Mouse (Mus musculus) lung, embryonic 15.5 days (tissue): ENCODE data around the gene Veph1. TPM values are rescaled to one million over a fixed set of nuclear protein-coding genes. Genes with fewer than 3 reads are reported as not detected.

Experiments used
- ATAC-seq: fragments of 200-750 bp; cut with Nextera tagmentation; 2 replicates; pipeline ENCODE4 v1.8.0; 2017; ENCODE audit warnings: moderate number of reproducible peaks, borderline replicate concordance; ENCODE audit not compliant: low FRiP score, low TSS enrichment; ENCODE audit errors: extremely low read depth
- H3K27ac ChIP-seq: fragments of 300-500 bp; sonication (generic); 2 replicates; pipeline ENCODE4 v1.5.1; 2015; ENCODE audit warnings: moderate library complexity, mild to moderate bottlenecking, inconsistent platforms
- H3K27me3 ChIP-seq: fragments of 300-500 bp; sonication (generic); 2 replicates; pipeline ENCODE4 v1.6.1; 2015; ENCODE audit warnings: inconsistent platforms
- H3K36me3 ChIP-seq: fragments of 300-500 bp; sonication (generic); 2 replicates; pipeline ENCODE4 v1.6.1; 2015; ENCODE audit warnings: inconsistent platforms
- H3K4me1 ChIP-seq: fragments of 300-500 bp; sonication (generic); 2 replicates; pipeline ENCODE4 v1.6.1; 2015; ENCODE audit warnings: inconsistent platforms
- H3K4me2 ChIP-seq: fragments of 300-500 bp; sonication (generic); 2 replicates; pipeline ENCODE4 v1.6.1; 2015; ENCODE audit warnings: inconsistent platforms, mild to moderate bottlenecking, moderate library complexity
- H3K4me3 ChIP-seq: fragments of 300-500 bp; sonication (generic); 2 replicates; pipeline ENCODE4 v1.5.1; 2015; ENCODE audit warnings: mild to moderate bottlenecking, inconsistent platforms
- H3K9ac ChIP-seq: fragments of 300-500 bp; sonication (generic); 2 replicates; pipeline ENCODE4 v1.6.1; 2015; ENCODE audit warnings: inconsistent platforms
- H3K9me3 ChIP-seq: fragments of 300-500 bp; sonication (generic); 2 replicates; pipeline ENCODE4 v1.6.1; 2016; ENCODE audit warnings: inconsistent platforms
- WGBS: fragments of 180-500 bp; shearing (Covaris S2); methylation state at CpG from one replicate; pipeline ENCODE4 v1.1.7; 2015; 5-methylcytosine and 5-hydroxymethylcytosine counted together
- polyA plus RNA-seq: library from polyadenylated mRNA; unstranded; fragments of >200 nt; fragmentation: Nextera tagmentation; extraction: Ambion mirVana; gene quantifications from 2 replicates; pipeline ENCODE4 v1.2.1, GENCODE M21; 2015

The Veph1 gene
- polyA plus RNA-seq, 1 experiment from 2014 or later: 6.0 TPM

DNA sequence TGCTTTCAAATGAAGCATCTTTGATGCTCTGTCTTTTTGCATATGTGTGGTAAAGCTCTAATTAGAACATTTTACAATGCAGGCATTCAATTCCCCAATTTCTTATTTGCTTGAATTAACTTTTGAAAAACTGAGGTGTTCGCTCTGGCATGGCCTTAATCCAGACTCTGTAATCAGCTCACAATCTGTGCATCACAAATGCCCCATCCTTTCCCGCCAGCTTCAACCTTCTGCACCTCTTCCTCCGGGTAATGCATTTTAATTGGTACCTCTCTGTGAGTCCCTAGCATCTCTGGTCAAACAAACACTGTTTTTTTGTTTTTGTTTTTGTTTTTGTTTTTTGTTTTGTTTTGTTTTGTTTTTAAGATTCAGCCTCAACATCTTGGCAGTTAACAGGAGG, 212.8 kb downstream of the Veph1 start:
- no peak overlapping the region for H3K27ac ChIP-seq
- no peak for ATAC-seq
- H3K4me3 ChIP-seq: no peak overlapping the region
- 91% methylated on average over 3 of the region's 3 CpGs for WGBS
- no peaks in the 10 kb centered on the region for H3K36me3 ChIP-seq
- H3K9me3 ChIP-seq: no peaks in the 10 kb centered on the region
- no peaks in the 10 kb centered on the region for H3K27me3 ChIP-seq
- no peak overlapping the region for H3K4me2 ChIP-seq
- H3K9ac ChIP-seq: no peak overlapping the region
- H3K4me1 ChIP-seq: no peaks in the 10 kb centered on the region

DNA sequence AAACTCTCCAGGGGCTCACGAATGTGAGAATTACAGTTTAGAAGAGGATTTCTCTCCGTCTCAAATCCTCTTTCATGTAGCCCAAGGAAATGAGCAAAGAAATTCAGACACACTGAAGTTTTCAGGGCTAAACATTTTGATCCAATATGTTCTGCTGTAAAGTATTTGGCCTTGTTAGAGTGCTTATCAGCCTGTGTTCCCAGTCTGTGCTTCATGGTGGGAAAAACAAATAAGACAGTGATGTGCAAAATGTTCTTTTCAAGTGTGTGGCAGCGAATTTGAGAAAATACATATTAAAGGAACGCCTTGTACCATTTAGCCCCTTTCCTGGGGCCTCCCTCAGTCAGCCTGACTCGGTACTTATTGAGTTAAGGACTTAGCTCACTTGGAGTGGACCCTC, 213.2 kb downstream of the Veph1 start:
- ATAC-seq: no peak
- H3K9me3 ChIP-seq: no peaks in the 10 kb centered on the region
- H3K27me3 ChIP-seq: no peaks in the 10 kb centered on the region
- no peak overlapping the region for H3K9ac ChIP-seq
- H3K4me3 ChIP-seq: no peak overlapping the region
- H3K4me2 ChIP-seq: no peak overlapping the region
- no peaks in the 10 kb centered on the region for H3K4me1 ChIP-seq
- WGBS: 62% methylated on average over 5 of the region's 5 CpGs
- no peaks in the 10 kb centered on the region for H3K36me3 ChIP-seq
- no peak overlapping the region for H3K27ac ChIP-seq

DNA sequence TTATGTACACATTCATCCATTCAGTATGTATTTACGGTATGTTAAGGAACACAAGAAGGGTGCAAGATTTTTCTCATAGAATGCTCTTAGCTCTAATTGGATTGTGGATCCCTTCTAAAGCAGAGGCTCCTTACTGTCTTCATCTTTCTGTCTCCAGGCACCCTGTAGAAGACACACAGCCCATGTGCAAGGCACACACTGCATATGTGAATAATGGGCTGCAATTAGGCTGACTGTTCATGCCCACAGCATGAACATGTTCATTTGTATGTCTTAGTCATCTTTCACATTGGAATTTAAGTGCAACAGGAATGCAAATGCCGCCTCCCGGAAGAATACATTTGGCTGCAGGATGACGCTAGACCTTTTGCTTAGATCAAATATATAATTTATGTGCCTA, 213.7 kb downstream of the Veph1 start:
- no peaks in the 10 kb centered on the region for H3K27me3 ChIP-seq
- ATAC-seq: no peak
- H3K27ac ChIP-seq: no peak overlapping the region
- H3K4me3 ChIP-seq: no peak overlapping the region
- H3K36me3 ChIP-seq: no peaks in the 10 kb centered on the region
- H3K9me3 ChIP-seq: no peaks in the 10 kb centered on the region
- 87% methylated on average over 4 of the region's 4 CpGs for WGBS
- no peak overlapping the region for H3K4me2 ChIP-seq
- no peak overlapping the region for H3K9ac ChIP-seq
- no peaks in the 10 kb centered on the region for H3K4me1 ChIP-seq

DNA sequence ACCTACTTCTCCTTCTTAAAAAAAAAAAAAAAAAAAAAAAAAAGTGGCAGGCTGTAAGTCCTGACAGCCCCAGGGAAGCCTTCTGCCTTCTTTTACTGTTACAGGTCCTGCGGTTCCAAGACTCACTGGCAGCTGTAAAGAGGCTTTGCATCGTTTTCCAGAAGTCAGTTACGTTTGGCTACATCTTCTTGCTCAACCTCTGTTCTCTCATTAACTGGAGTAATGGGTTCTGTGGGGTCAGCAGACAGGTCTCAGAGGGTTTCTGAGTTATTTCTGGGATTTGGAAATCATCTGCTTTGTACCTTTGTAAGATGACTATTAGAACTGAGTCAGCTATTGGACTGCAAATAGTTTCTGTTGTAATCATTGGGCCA, 215.3 kb downstream of the Veph1 start:
- no peaks in the 10 kb centered on the region for H3K4me1 ChIP-seq

DNA sequence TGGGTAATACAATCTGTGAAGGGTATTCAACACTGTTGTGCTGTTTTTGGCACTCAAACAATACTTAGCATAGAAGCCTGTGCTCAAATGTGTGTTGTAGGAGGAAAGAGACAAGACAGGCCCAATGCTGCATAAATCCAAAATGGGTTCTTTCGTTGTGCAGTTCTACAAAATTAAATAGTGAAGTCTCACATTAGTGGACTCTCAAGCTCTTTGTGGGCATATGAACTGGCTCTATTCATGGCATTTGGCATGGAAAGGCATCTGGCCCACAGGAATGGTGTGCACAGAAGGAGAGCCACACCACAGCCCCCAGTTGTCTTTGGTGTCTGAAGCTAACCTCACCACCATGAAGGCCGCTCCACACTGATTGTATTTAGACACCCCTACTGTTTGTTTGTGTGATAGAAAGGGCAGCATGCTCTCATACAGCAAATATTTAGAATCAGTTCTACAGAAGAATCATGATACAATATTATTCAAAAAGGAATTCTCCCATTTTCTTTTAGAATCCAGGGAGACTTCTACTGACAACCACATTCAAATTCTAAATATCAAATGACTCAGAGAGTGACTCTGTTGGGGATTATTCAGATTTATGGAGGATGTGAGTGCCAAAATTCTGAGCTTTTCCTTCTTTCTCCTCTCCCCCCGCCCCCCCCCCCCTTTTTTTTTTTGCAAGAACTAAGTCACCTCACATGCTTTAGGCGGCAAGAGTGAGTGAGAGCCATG, 215.8 kb downstream of the Veph1 start:
- Histone ChIP-seq H3K4me1 (no peaks in the 10 kb centered on the region), H3K9ac (no peak overlapping the region), H3K4me2 (no peak overlapping the region), H3K27me3 (no peaks in the 10 kb centered on the region), H3K4me3 (no peak overlapping the region), H3K36me3 (no peaks in the 10 kb centered on the region), H3K9me3 (no peaks in the 10 kb centered on the region), H3K27ac (no peak overlapping the region)
- no peak for ATAC-seq
- WGBS: 66% methylated on average over 4 of the region's 4 CpGs

More for the DNA sequence above, 215.3 kb downstream of the Veph1 start:
- Histone ChIP-seq H3K27ac (no peak overlapping the region), H3K4me2 (no peak overlapping the region), H3K9ac (no peak overlapping the region), H3K9me3 (no peaks in the 10 kb centered on the region), H3K4me3 (no peak overlapping the region), H3K27me3 (no peaks in the 10 kb centered on the region), H3K36me3 (no peaks in the 10 kb centered on the region)
- 56% methylated on average over 3 of the region's 3 CpGs for WGBS
- no peak for ATAC-seq

DNA sequence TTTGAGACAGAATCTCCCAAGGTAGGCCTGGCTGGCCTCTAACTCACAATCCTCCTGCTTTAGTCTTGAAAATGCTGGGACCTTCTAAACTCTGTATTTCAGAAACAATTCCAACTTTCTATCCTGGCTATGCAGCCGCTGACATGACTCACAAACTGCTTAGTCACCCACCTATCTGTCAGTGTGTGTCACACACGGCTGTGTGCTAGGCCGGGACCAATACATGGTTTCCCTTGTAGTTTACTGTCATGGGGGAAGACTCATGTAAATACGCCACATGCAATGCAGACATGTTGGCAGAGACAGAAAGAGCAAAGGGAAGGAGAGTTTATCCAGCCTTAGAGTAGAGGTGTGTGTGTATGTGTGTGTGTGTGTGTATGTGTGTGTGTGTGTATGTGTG, 216.8 kb downstream of the Veph1 start:
- Histone ChIP-seq H3K4me1 (no peaks in the 10 kb centered on the region), H3K4me2 (no peak overlapping the region), H3K9ac (no peak overlapping the region), H3K27me3 (no peaks in the 10 kb centered on the region), H3K4me3 (no peak overlapping the region), H3K36me3 (no peaks in the 10 kb centered on the region), H3K27ac (no peak overlapping the region), H3K9me3 (no peaks in the 10 kb centered on the region)
- ATAC-seq: no peak
- WGBS: 77% methylated on average over 4 of the region's 4 CpGs

DNA sequence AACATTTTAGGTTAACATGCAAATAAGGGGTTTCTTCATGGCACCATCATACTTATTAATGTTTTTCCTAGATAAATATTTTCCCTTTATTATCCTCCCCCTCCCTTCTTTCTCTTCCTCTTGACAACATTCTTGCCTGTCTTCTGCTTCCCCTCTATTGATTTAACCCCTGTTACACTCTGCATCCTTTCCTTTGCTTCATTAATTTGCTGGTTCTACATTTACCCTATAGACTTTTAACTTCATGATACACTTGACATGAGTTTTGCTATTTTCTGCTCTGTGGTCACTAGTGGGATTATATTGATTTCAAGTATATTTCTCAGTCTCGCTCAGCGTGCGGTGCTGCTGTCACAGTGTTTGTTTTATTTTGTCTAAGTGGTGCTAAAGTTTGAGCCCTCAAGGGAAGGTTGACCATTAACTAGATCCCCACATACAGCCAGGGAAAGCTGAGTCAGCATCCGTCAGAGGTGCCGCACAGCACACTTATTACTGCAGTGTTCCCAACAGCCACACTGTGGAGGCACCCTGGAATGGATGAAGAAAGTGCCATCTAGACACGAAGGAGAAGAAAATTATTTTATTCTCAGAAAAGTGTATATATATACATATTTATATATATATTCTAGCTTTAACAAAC, 217.6 kb downstream of the Veph1 start:
- ATAC-seq: peak; percentile 57; the same call in 1 of the 2 replicates
- no peaks in the 10 kb centered on the region for H3K27me3 ChIP-seq
- no peak overlapping the region for H3K27ac ChIP-seq
- no peak overlapping the region for H3K9ac ChIP-seq
- H3K9me3 ChIP-seq: no peaks in the 10 kb centered on the region
- no peaks in the 10 kb centered on the region for H3K4me1 ChIP-seq
- no peak overlapping the region for H3K4me3 ChIP-seq
- H3K36me3 ChIP-seq: no peaks in the 10 kb centered on the region
- 37% methylated on average over 6 of the region's 6 CpGs for WGBS
- no peak overlapping the region for H3K4me2 ChIP-seq

DNA sequence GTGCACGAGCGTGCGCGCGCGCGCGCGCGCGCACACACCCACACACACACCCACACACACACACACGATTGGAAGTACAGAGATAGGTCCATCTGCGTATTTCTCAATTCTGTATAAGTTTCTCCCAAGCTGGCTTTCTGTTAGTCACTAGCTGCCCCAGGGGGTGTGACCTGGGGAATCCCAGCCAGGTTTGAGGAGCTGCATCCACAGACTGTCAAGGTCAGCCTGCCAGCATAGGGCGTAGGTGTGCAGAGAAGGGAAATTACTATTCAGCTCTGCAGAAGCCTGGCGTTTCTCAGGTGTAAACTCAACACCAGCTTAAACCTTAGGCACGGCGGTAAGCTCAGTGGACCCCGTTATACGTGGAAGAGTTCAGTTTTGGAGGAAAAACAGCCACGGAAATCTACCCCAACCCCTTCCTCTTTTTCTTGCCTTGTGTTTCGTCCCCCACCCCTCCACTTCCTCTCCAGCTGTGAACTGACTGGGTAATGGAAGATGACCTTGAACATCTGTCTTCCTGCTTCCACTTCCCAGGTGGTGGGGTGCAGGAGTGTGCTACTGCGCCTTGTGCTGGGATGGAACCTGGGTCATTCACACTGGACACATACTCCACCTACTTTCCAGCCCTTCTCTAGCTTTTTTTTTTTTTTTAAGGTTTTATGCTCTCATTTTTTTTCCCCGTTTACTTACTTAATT, 218.5 kb downstream of the Veph1 start:
- Histone ChIP-seq H3K4me1 (no peaks in the 10 kb centered on the region), H3K4me3 (no peak overlapping the region), H3K9me3 (no peaks in the 10 kb centered on the region), H3K27me3 (no peaks in the 10 kb centered on the region), H3K9ac (no peak overlapping the region), H3K36me3 (no peaks in the 10 kb centered on the region), H3K27ac (no peak overlapping the region), H3K4me2 (no peak overlapping the region)
- ATAC-seq: no peak
- 79% methylated on average over 23 of the region's 23 CpGs for WGBS

DNA sequence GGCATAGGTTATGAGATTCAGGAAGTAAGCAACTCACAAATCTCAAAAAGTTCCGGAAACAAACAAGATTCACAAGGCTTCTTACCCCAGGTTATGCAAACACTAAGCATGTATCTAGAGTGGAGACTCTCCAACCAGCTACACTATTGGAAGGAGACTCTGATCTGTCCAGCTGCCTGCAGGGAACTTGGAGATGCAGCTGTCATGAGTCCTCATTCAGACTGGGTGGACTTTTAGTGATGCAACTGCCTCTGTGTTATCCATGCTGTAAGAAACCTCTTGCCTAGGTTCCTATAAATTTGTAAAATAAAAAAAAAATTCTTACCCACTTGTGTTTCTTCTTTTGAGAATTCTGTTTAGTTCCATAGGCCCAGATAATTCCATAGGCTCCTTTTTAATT, 226.4 kb downstream of the Veph1 start:
- ATAC-seq: no peak
- WGBS: 93% methylated on average over 1 of the region's 1 CpGs
- H3K4me2 ChIP-seq: no peak overlapping the region

DNA sequence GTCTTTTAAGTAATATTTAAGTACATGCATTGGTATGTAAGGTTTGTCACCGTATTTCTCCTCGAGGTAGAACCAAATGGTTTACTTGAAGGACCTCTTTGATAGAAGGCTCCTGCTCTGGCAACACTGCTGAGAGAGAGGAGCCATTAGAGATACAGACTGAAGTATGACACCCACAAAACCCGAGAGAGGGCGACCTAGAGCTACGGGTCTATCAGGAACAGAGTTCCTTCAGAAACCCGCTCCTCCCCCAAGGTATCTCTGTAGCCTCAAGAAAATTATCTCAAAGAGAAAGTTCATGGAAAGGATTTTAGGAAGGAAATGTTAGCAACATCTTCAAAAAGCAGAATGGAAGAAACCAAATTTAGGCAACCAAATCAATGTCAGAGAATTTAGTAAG, 232.8 kb downstream of the Veph1 start:
- Histone ChIP-seq H3K9me3 (no peaks in the 10 kb centered on the region), H3K9ac (no peak overlapping the region), H3K36me3 (no peaks in the 10 kb centered on the region), H3K4me1 (no peaks in the 10 kb centered on the region), H3K4me2 (no peak overlapping the region), H3K27ac (no peak overlapping the region), H3K27me3 (no peaks in the 10 kb centered on the region), H3K4me3 (no peak overlapping the region)
- WGBS: 39% methylated on average over 6 of the region's 6 CpGs
- no peak for ATAC-seq

More for the DNA sequence above, 226.4 kb downstream of the Veph1 start:
- H3K27ac ChIP-seq: no peak overlapping the region
- no peak overlapping the region for H3K4me3 ChIP-seq
- H3K9me3 ChIP-seq: no peaks in the 10 kb centered on the region
- no peak overlapping the region for H3K9ac ChIP-seq
- no peaks in the 10 kb centered on the region for H3K4me1 ChIP-seq
- H3K36me3 ChIP-seq: no peaks in the 10 kb centered on the region
- no peaks in the 10 kb centered on the region for H3K27me3 ChIP-seq

DNA sequence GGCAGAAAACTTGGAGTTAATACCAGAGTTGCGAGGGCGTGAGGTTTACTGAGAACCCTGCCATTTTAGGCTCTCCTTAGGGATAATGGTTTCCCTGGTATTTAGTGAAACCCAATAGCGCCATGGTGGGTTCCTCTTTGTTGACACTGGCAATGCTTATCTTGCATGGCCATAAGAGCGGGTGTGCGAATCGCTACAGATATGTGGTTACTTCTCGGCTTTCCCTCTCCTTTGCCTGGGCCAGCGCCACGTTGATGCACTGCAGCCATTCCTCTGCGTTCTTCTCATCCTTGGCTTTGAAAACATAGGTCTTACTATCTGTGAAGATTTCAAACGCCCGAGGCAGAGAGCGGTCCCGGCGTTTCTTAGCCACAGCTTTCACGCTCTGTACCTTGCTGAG, 239.7 kb downstream of the Veph1 start:
- 93% methylated on average over 16 of the region's 16 CpGs for WGBS
- no peak overlapping the region for H3K9ac ChIP-seq
- no peaks in the 10 kb centered on the region for H3K36me3 ChIP-seq
- ATAC-seq: no peak
- no peaks in the 10 kb centered on the region for H3K9me3 ChIP-seq
- no peak overlapping the region for H3K27ac ChIP-seq
- no peak overlapping the region for H3K4me3 ChIP-seq
- no peaks in the 10 kb centered on the region for H3K27me3 ChIP-seq
- no peak overlapping the region for H3K4me2 ChIP-seq
- no peaks in the 10 kb centered on the region for H3K4me1 ChIP-seq

DNA sequence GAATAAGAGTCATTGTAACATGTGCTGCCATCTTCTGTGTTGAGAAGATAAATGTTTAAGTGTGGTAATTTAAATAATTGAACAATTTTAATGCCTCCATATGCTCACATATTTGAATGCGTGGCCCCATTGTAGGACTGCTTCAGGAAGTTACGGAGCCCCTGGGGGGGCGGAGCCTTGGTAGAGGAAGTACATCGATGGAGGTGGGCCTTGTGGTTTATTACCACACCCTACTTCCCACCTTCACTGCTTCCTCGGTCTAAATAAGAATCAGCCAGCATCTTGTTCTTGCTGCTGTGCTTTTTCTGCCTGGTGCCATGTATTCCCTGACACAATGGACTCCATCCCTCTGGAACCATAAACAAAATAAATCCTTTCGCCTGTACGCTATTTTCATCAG, 241.0 kb downstream of the Veph1 start:
- H3K36me3 ChIP-seq: no peaks in the 10 kb centered on the region
- H3K9me3 ChIP-seq: no peaks in the 10 kb centered on the region
- 94% methylated on average over 7 of the region's 7 CpGs for WGBS
- H3K4me3 ChIP-seq: no peak overlapping the region
- H3K4me1 ChIP-seq: no peaks in the 10 kb centered on the region
- ATAC-seq: no peak
- no peak overlapping the region for H3K4me2 ChIP-seq
- H3K27ac ChIP-seq: no peak overlapping the region
- no peaks in the 10 kb centered on the region for H3K27me3 ChIP-seq
- H3K9ac ChIP-seq: no peak overlapping the region
